Mouse (Mus musculus) thymus, postnatal 4 days (tissue): Measurements from ENCODE around the gene Gm136.

Experiments
- DNase-seq: peaks from one replicate; pipeline ENCODE4 v3.0.0; 2021

Gene Gm136

GRCm38 (mm10) chr4:34707248-34707647 lies 48.8 kb downstream of the Gm136 start:
- no peak for DNase-seq

GRCm38 (mm10) chr4:34703029-34703428 lies 53.0 kb downstream of the Gm136 start:
- no peak for DNase-seq

DNA sequence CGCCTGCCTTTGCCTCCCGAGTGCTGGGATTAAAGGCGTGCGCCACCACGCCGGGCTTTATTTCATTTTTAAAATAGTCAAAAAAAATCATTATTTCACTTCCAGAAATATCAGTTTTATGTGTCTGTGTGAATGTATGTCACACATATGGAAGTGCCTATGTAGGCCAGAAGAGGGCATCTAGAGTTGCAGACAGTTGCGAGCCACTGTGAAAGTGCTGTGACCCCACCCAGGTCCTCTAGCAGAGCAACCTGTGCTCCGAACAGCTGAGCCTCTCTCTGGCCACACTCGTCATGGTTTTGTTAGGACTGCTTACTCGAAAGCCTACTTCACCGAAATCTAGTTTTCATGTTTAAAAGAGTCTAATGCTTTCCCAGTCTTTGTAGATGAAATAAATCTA lies 53.8 kb downstream of the Gm136 start:
- no peak for DNase-seq

GRCm38 (mm10) chr4:34701528-34701927 lies 54.5 kb downstream of the Gm136 start:
- peak; percentile 84 for DNase-seq
